Mouse (Mus musculus): Measurements from ENCODE around the gene Lamb2. TPM values are rescaled to one million over a fixed set of nuclear protein-coding genes. Genes with fewer than 3 reads are reported as not detected.
A peak's percentile ranks its signal among the peaks of the same experiment; 100 is the strongest.

Lamb2 gene
- polyA plus RNA-seq, 1 experiment from 2014 or later, result 55.5 TPM

GRCm38 (mm10) chr9:108517931-108518332 is 38.4 kb downstream of the Lamb2 start:
- WGBS, result under 1% methylated on average over 13 of the region's 13 CpGs
- Histone ChIP-seq H3K4me1 (replicated peaks) (peaks cover 20% of the 10 kb centered on the region), H3K9me3 (replicated peaks) (no peaks in the 10 kb centered on the region), H3K4me2 (peak overlapping the region; percentile 75), H3K27ac (peak overlapping the region; percentile 98), H3K36me3 (peaks cover 33% of the 10 kb centered on the region), H3K4me3 (peak overlapping the region; percentile 100), H3K27me3 (no peaks in the 10 kb centered on the region), H3K9ac (peak overlapping the region; percentile 95)
- ATAC-seq (replicated peaks; ENCODE audit: insufficient number of reproducible peaks, insufficient read depth, low FRiP score, low read depth), result no peak

- H3K36me3 ChIP-seq, result peaks cover 8% of the 10 kb centered on the region; the same call in 1 of the 2 replicates
- no peak for ATAC-seq (replicated peaks; ENCODE audit: insufficient number of reproducible peaks, insufficient read depth, low FRiP score, low read depth)
- peaks cover 19% of the 10 kb centered on the region for H3K4me1 ChIP-seq (replicated peaks)
- 71% methylated on average over 2 of the region's 2 CpGs for WGBS
- no peak overlapping the region for H3K27ac ChIP-seq
- H3K4me2 ChIP-seq, result no peak overlapping the region
- H3K4me3 ChIP-seq, result no peak overlapping the region
- no peak overlapping the region for H3K9ac ChIP-seq
- no peaks in the 10 kb centered on the region for H3K27me3 ChIP-seq
- no peaks in the 10 kb centered on the region for H3K9me3 ChIP-seq (replicated peaks)
Measured at GRCm38 (mm10) chr9:108521604-108522003, 42.1 kb downstream of the Lamb2 start.

- H3K9ac ChIP-seq, result no peak overlapping the region
- H3K4me2 ChIP-seq, result no peak overlapping the region
- peaks cover 8% of the 10 kb centered on the region; the same call in 1 of the 2 replicates for H3K36me3 ChIP-seq
- no peak overlapping the region for H3K27ac ChIP-seq
- ATAC-seq (replicated peaks; ENCODE audit: insufficient number of reproducible peaks, insufficient read depth, low FRiP score, low read depth), result no peak
- no peaks in the 10 kb centered on the region for H3K27me3 ChIP-seq
- 95% methylated on average over 4 of the region's 4 CpGs for WGBS
- H3K9me3 ChIP-seq (replicated peaks), result no peaks in the 10 kb centered on the region
- H3K4me1 ChIP-seq (replicated peaks), result peaks cover 19% of the 10 kb centered on the region
- H3K4me3 ChIP-seq, result no peak overlapping the region
Measured at GRCm38 (mm10) chr9:108523341-108523740, 43.8 kb downstream of the Lamb2 start.

GRCm38 (mm10) chr9:108525400-108525799 is 45.9 kb downstream of the Lamb2 start:
- H3K9me3 ChIP-seq (replicated peaks), result no peaks in the 10 kb centered on the region
- peaks cover 9% of the 10 kb centered on the region for H3K4me1 ChIP-seq (replicated peaks)
- H3K9ac ChIP-seq, result no peak overlapping the region
- no peaks in the 10 kb centered on the region for H3K27me3 ChIP-seq
- H3K4me2 ChIP-seq, result no peak overlapping the region
- no peak overlapping the region for H3K4me3 ChIP-seq
- H3K27ac ChIP-seq, result no peak overlapping the region
- 68% methylated on average over 3 of the region's 3 CpGs for WGBS
- H3K36me3 ChIP-seq, result peaks cover 23% of the 10 kb centered on the region
- no peak for ATAC-seq (replicated peaks; ENCODE audit: insufficient number of reproducible peaks, insufficient read depth, low FRiP score, low read depth)

GRCm38 (mm10) chr9:108530954-108531353 is 51.4 kb downstream of the Lamb2 start:
- 76% methylated on average over 1 of the region's 1 CpGs for WGBS
- no peak overlapping the region for H3K4me2 ChIP-seq
- H3K36me3 ChIP-seq, result peaks cover 68% of the 10 kb centered on the region

GRCm38 (mm10) chr9:108531496-108531895 is 52.0 kb downstream of the Lamb2 start:
- Histone ChIP-seq H3K4me3 (no peak overlapping the region), H3K4me2 (no peak overlapping the region), H3K9me3 (replicated peaks) (no peaks in the 10 kb centered on the region), H3K9ac (no peak overlapping the region), H3K4me1 (replicated peaks) (no peaks in the 10 kb centered on the region), H3K36me3 (peaks cover 74% of the 10 kb centered on the region), H3K27ac (no peak overlapping the region), H3K27me3 (no peaks in the 10 kb centered on the region)
- 98% methylated on average over 1 of the region's 1 CpGs for WGBS
- ATAC-seq (replicated peaks; ENCODE audit: insufficient number of reproducible peaks, insufficient read depth, low FRiP score, low read depth), result no peak

More at GRCm38 (mm10) chr9:108530954-108531353, 51.4 kb downstream of the Lamb2 start:
- Histone ChIP-seq H3K27me3 (no peaks in the 10 kb centered on the region), H3K9ac (no peak overlapping the region), H3K4me1 (replicated peaks) (no peaks in the 10 kb centered on the region), H3K4me3 (no peak overlapping the region), H3K9me3 (replicated peaks) (no peaks in the 10 kb centered on the region), H3K27ac (no peak overlapping the region)
- ATAC-seq (replicated peaks; ENCODE audit: insufficient number of reproducible peaks, insufficient read depth, low FRiP score, low read depth), result no peak

Other genes starting within 250 kb of the Lamb2 start
- 128 and 143 TPM in 2 replicates for gene Dag1, start 215.8 kb upstream of the Lamb2 start, polyA plus RNA-seq (2015; fragmentation: Nextera tagmentation; extraction: Ambion mirVana)
- 23.9 and 29.0 TPM in 2 replicates for gene Nicn1, start 189.3 kb upstream of the Lamb2 start, polyA plus RNA-seq (2015; fragmentation: Nextera tagmentation; extraction: Ambion mirVana)
- 8.2 and 9.1 TPM in 2 replicates for gene Amt, start 182.9 kb upstream of the Lamb2 start, polyA plus RNA-seq (2015; fragmentation: Nextera tagmentation; extraction: Ambion mirVana)
- gene Rhoa, start 173.6 kb upstream of the Lamb2 start, polyA plus RNA-seq (2015; fragmentation: Nextera tagmentation; extraction: Ambion mirVana), result 356 and 369 TPM in 2 replicates
- 31.6 and 34.9 TPM in 2 replicates for gene Tcta, start 173.6 kb upstream of the Lamb2 start, polyA plus RNA-seq (2015; fragmentation: Nextera tagmentation; extraction: Ambion mirVana)
- 746 and 792 TPM in 2 replicates for gene Gpx1, start 140.8 kb upstream of the Lamb2 start, polyA plus RNA-seq (2015; fragmentation: Nextera tagmentation; extraction: Ambion mirVana)
- 68.3 and 88.0 TPM in 2 replicates for gene Usp4, start 131.9 kb upstream of the Lamb2 start, polyA plus RNA-seq (2015; fragmentation: Nextera tagmentation; extraction: Ambion mirVana)
- 0.38 and 0.53 TPM in 2 replicates for gene 1700102P08Rik, start 86.9 kb upstream of the Lamb2 start, polyA plus RNA-seq (2015; fragmentation: Nextera tagmentation; extraction: Ambion mirVana)
- 0.84 and 1.1 TPM in 2 replicates for gene Ccdc36, start 51.3 kb upstream of the Lamb2 start, polyA plus RNA-seq (2015; fragmentation: Nextera tagmentation; extraction: Ambion mirVana)
- not detected in 2 replicates for gene BC048562, start 43.3 kb upstream of the Lamb2 start, polyA plus RNA-seq (2015; fragmentation: Nextera tagmentation; extraction: Ambion mirVana)
- gene Ccdc71, start 19.2 kb upstream of the Lamb2 start, polyA plus RNA-seq (2015; fragmentation: Nextera tagmentation; extraction: Ambion mirVana), result 32.2 and 42.1 TPM in 2 replicates
- 95.7 and 103 TPM in 2 replicates for gene Klhdc8b, start 18.2 kb upstream of the Lamb2 start, polyA plus RNA-seq (2015; fragmentation: Nextera tagmentation; extraction: Ambion mirVana)
- 51.5 and 68.5 TPM in 2 replicates for gene Usp19, start 10.9 kb downstream of the Lamb2 start, polyA plus RNA-seq (2015; fragmentation: Nextera tagmentation; extraction: Ambion mirVana)
- 49.4 and 67.5 TPM in 2 replicates for gene Qars, start 28.0 kb downstream of the Lamb2 start, polyA plus RNA-seq (2015; fragmentation: Nextera tagmentation; extraction: Ambion mirVana)
- gene Qrich1, start 37.1 kb downstream of the Lamb2 start, polyA plus RNA-seq (2015; fragmentation: Nextera tagmentation; extraction: Ambion mirVana), result 75.1 and 84.6 TPM in 2 replicates
- 81.6 and 97.3 TPM in 2 replicates for gene Impdh2, start 80.5 kb downstream of the Lamb2 start, polyA plus RNA-seq (2015; fragmentation: Nextera tagmentation; extraction: Ambion mirVana)
- gene Ndufaf3, start 87.7 kb downstream of the Lamb2 start, polyA plus RNA-seq (2015; fragmentation: Nextera tagmentation; extraction: Ambion mirVana), result 52.6 and 55.4 TPM in 2 replicates
- 66.8 and 103 TPM in 2 replicates for gene Dalrd3, start 90.2 kb downstream of the Lamb2 start, polyA plus RNA-seq (2015; fragmentation: Nextera tagmentation; extraction: Ambion mirVana)
- 42.5 and 68.5 TPM in 2 replicates for gene Wdr6, start 99.0 kb downstream of the Lamb2 start, polyA plus RNA-seq (2015; fragmentation: Nextera tagmentation; extraction: Ambion mirVana)
- 18.6 and 20.9 TPM in 2 replicates for gene P4htm, start 117.9 kb downstream of the Lamb2 start, polyA plus RNA-seq (2015; fragmentation: Nextera tagmentation; extraction: Ambion mirVana)
- 38.3 and 47.1 TPM in 2 replicates for gene Arih2, start 169.7 kb downstream of the Lamb2 start, polyA plus RNA-seq (2015; fragmentation: Nextera tagmentation; extraction: Ambion mirVana)
- 73.4 and 74.6 TPM in 2 replicates for gene Slc25a20, start 182.4 kb downstream of the Lamb2 start, polyA plus RNA-seq (2015; fragmentation: Nextera tagmentation; extraction: Ambion mirVana)
- gene Prkar2a, start 209.6 kb downstream of the Lamb2 start, polyA plus RNA-seq (2015; fragmentation: Nextera tagmentation; extraction: Ambion mirVana), result 25.7 and 26.8 TPM in 2 replicates

Measured in heart, embryonic 15.5 days (tissue).